Mouse (Mus musculus) lung, postnatal 0 days (tissue): ENCODE data around the gene Tma7. TPM values are rescaled to one million over a fixed set of nuclear protein-coding genes. Genes with fewer than 3 reads are reported as not detected.

Experiments used
- ATAC-seq: fragments of 200-750 bp; cut with Nextera tagmentation; 2 replicates; pipeline ENCODE4 v1.8.0; 2017; ENCODE audit warnings: moderate library complexity
- DNase-seq: peaks from one replicate; pipeline ENCODE4 v3.0.0-alpha.2; 2016; ENCODE audit warnings: low spot score
- H3K27ac ChIP-seq: fragments of 300-500 bp; sonication (generic); 2 replicates; pipeline ENCODE4 v1.5.1; 2014; ENCODE audit warnings: antibody characterized with exemption, mild to moderate bottlenecking, low read length, mixed read lengths
- H3K27me3 ChIP-seq: fragments of 300-500 bp; sonication (generic); replicated peaks from 2 replicates; pipeline ENCODE4 v1.6.1; 2014; ENCODE audit warnings: low read length, mixed read lengths; ENCODE audit not compliant: insufficient read depth
- H3K36me3 ChIP-seq: fragments of 300-500 bp; sonication (generic); 2 replicates; pipeline ENCODE4 v1.6.1; 2014; ENCODE audit warnings: low read length, mixed read lengths; ENCODE audit not compliant: insufficient read depth
- H3K4me1 ChIP-seq: fragments of 300-500 bp; sonication (generic); 2 replicates; pipeline ENCODE4 v1.6.1; 2014; ENCODE audit warnings: antibody characterized with exemption, low read depth, low read length, mixed read lengths; ENCODE audit not compliant: insufficient read depth
- H3K4me2 ChIP-seq: fragments of 300-500 bp; sonication (generic); replicated peaks from 2 replicates; pipeline ENCODE4 v1.6.1; 2014; ENCODE audit warnings: low read depth, mild to moderate bottlenecking, low read length, moderate library complexity, mixed read lengths
- H3K4me3 ChIP-seq: fragments of 300-500 bp; sonication (generic); 2 replicates; pipeline ENCODE4 v1.5.1; 2014; ENCODE audit warnings: low read depth, low read length
- H3K9ac ChIP-seq: fragments of 300-500 bp; sonication (generic); replicated peaks from 2 replicates; pipeline ENCODE4 v1.6.1; 2014; ENCODE audit warnings: low read depth, mild to moderate bottlenecking
- H3K9me3 ChIP-seq: fragments of 300-500 bp; sonication (generic); 2 replicates; pipeline ENCODE4 v1.6.1; 2016; ENCODE audit warnings: low read length, mixed read lengths
- CTCF ChIP-seq: IDR thresholded peaks from 2 replicates; pipeline ENCODE4 v1.5.1; 2016; ENCODE audit warnings: antibody characterized with exemption, mild to moderate bottlenecking
- EP300 ChIP-seq: IDR thresholded peaks from 2 replicates; pipeline ENCODE4 v1.6.1; 2016; ENCODE audit warnings: antibody characterized with exemption, mild to moderate bottlenecking, control low read depth
- WGBS: fragments of 180-500 bp; shearing (Covaris S2); extraction: QIAGEN DNeasy Blood & Tissue Kit; methylation state at CpG from one replicate; pipeline ENCODE4 v1.1.7; 2014; 5-methylcytosine and 5-hydroxymethylcytosine counted together
- polyA plus RNA-seq: library from polyadenylated mRNA; unstranded; fragments of >200 nt; fragmentation: Nextera tagmentation; extraction: Ambion mirVana; gene quantifications from 2 replicates; pipeline ENCODE4 v1.2.1, GENCODE M21; 2015

The Tma7 gene
- polyA plus RNA-seq, 1 experiment from 2014 or later, result 375 TPM

DNA sequence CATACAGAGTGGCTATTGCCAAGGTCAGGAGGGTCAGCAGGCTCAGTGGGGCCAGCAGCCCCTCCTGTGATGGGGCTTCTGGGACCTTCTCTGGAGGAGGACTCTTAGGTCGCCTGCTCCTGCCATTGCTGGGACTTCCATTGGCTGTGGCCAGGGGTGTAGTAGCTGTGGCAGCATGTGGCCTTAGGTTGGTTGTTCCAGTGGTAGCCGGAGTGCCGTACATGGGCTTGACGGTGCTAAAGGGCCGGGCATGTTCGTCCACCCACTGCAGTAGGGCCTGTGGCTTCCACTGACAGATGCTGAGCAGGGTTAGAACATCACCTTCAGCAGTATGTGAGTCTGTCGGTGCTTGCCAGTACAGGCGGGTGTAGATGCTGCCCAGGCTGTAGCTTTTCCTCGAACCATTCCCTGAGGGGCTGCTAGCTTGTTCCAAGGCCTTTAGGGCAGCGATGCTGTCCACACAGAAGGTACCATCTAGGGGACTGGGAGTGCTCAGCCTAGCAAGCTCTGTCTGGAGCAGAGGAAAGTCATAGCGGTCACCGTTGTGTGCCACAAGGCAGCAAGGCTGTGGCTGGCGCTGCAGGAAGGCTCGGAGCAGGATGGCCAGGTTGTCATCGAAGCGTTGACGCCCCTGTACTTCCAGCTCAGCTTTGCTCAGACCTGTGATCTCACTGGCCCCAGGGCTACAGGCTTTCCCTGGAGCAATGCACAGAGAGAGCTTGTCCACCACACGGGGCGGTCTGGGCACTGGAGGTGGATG lies 24.2 kb downstream of the Tma7 start:
- ATAC-seq (no peak), DNase-seq (no peak)
- H3K4me2 ChIP-seq, result peak overlapping the region; percentile 60
- 89% methylated on average over 19 of the region's 19 CpGs for WGBS
- H3K4me3 ChIP-seq, result peak overlapping the region; percentile 33
- no peaks in the 10 kb centered on the region for H3K27me3 ChIP-seq
- H3K4me1 ChIP-seq, result peaks cover 7% of the 10 kb centered on the region; the same call in 1 of the 2 replicates
- TF ChIP-seq EP300 (no peak), CTCF (no peak)
- H3K9me3 ChIP-seq, result no peaks in the 10 kb centered on the region
- H3K27ac ChIP-seq, result peak overlapping the region; percentile 92; the same call in 1 of the 2 replicates
- H3K9ac ChIP-seq, result peak overlapping the region; percentile 55; the same call in 1 of the 2 replicates
- peaks cover 15% of the 10 kb centered on the region; the same call in 1 of the 2 replicates for H3K36me3 ChIP-seq

GRCm38 (mm10) chr9:109057543-109057942 lies 24.8 kb downstream of the Tma7 start:
- no peaks in the 10 kb centered on the region for H3K9me3 ChIP-seq
- WGBS, result 87% methylated on average over 5 of the region's 5 CpGs
- ATAC-seq (no peak), DNase-seq (no peak)
- H3K36me3 ChIP-seq, result peaks cover 18% of the 10 kb centered on the region; the same call in 1 of the 2 replicates
- H3K4me2 ChIP-seq, result 0 out of 2 replicates have a peak overlapping the region, but pooled peaks have one; percentile 12
- no peak overlapping the region for H3K27ac ChIP-seq
- no peaks in the 10 kb centered on the region for H3K27me3 ChIP-seq
- TF ChIP-seq EP300, result no peak
- no peak for TF ChIP-seq CTCF
- H3K9ac ChIP-seq, result no peak overlapping the region
- no peak overlapping the region for H3K4me3 ChIP-seq
- peaks cover 7% of the 10 kb centered on the region; the same call in 1 of the 2 replicates for H3K4me1 ChIP-seq

DNA sequence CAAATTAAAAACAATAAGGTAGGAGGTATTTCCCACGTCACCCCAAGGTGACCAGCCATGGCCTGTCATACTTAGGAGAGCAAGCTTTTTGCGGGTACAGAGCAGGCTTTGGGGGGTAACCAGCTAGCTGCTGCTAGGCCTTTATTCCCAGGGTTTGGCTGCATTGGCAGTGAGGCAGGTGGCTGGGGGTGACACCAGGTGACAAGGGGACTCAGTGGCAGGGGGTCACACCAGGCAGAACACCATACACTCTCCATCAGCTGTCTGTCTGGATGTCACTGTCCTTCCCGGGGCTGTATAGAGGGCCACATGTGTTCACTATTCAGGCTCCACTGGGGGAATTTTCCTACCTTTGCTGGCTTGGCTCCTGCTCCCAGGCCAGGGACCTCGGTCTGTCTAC lies 25.5 kb downstream of the Tma7 start:
- Histone ChIP-seq H3K27ac (no peak overlapping the region), H3K9ac (no peak overlapping the region), H3K4me3 (no peak overlapping the region), H3K4me1 (peaks cover 7% of the 10 kb centered on the region; the same call in 1 of the 2 replicates), H3K36me3 (peaks cover 23% of the 10 kb centered on the region; the same call in 1 of the 2 replicates), H3K27me3 (no peaks in the 10 kb centered on the region), H3K4me2 (no peak overlapping the region), H3K9me3 (no peaks in the 10 kb centered on the region)
- WGBS, result 84% methylated on average over 4 of the region's 4 CpGs
- no peak for ATAC-seq
- DNase-seq, result no peak
- no peak for TF ChIP-seq CTCF
- TF ChIP-seq EP300, result no peak

DNA sequence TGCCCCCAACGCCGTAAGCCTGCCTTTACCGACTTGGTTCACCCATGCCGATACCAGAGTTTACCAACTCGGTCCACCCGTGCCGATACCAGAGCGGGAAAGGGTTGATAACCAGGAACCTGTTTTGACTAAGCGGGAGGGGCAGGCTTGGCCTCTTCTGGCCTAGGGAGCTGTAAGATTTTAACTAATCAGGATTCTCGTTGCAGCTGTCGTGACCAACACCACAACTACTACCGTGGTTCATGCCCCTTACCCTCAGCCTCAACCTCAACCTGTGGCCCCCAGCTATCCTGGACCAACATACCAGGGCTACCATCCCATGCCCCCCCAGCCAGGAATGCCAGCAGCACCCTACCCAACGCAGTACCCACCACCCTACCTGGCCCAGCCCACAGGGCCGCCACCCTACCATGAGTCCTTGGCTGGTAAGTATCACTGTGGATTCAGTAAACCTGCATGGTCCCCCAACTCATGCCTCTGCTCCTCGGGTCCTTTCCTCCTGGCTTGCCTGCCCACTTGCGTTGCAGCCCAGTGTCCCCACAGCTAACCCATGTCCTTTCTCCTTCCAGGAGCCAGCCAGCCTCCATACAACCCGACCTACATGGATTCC lies 26.2 kb downstream of the Tma7 start:
- peaks cover 7% of the 10 kb centered on the region; the same call in 1 of the 2 replicates for H3K4me1 ChIP-seq

GRCm38 (mm10) chr9:109055271-109056030 lies 26.9 kb downstream of the Tma7 start:
- Histone ChIP-seq H3K27me3 (no peaks in the 10 kb centered on the region), H3K4me1 (peaks cover 7% of the 10 kb centered on the region; the same call in 1 of the 2 replicates), H3K4me2 (peak overlapping the region; percentile 49), H3K9me3 (no peaks in the 10 kb centered on the region), H3K9ac (peak overlapping the region; percentile 37), H3K4me3 (peak overlapping the region; percentile 28), H3K27ac (peak overlapping the region; percentile 86), H3K36me3 (peaks cover 23% of the 10 kb centered on the region; the same call in 1 of the 2 replicates)
- DNase-seq, result no peak
- no peak for ATAC-seq
- TF ChIP-seq EP300 (no peak), CTCF (no peak)
- WGBS, result 88% methylated on average over 12 of the region's 12 CpGs

More for the DNA sequence above, 26.2 kb downstream of the Tma7 start:
- no peaks in the 10 kb centered on the region for H3K9me3 ChIP-seq
- H3K4me2 ChIP-seq, result no peak overlapping the region
- DNase-seq (no peak), ATAC-seq (no peak)
- no peak overlapping the region for H3K4me3 ChIP-seq
- no peak for TF ChIP-seq EP300
- no peak for TF ChIP-seq CTCF
- no peak overlapping the region for H3K27ac ChIP-seq
- H3K36me3 ChIP-seq, result peaks cover 23% of the 10 kb centered on the region; the same call in 1 of the 2 replicates
- 92% methylated on average over 17 of the region's 17 CpGs for WGBS
- no peak overlapping the region for H3K9ac ChIP-seq
- H3K27me3 ChIP-seq, result no peaks in the 10 kb centered on the region
